Mouse (Mus musculus) cortical plate, adult 2 months (tissue): Measurements from ENCODE around the gene Prrg2. TPM values are rescaled to one million over a fixed set of nuclear protein-coding genes. Genes with fewer than 3 reads are reported as not detected.

Source experiments
- H3K27ac ChIP-seq: fragments of 200-500 bp; 2 replicates; pipeline ENCODE4 v1.5.1; 2012; ENCODE audit warnings: low read length, control low read depth, inconsistent platforms; ENCODE audit not compliant: insufficient read depth
- H3K4me1 ChIP-seq: fragments of 200-500 bp; 2 replicates; pipeline ENCODE4 v1.6.1; 2011; ENCODE audit warnings: low read length; ENCODE audit not compliant: control insufficient read depth, insufficient read depth
- H3K4me3 ChIP-seq: fragments of 200-500 bp; 2 replicates; pipeline ENCODE4 v1.5.1; 2011; ENCODE audit warnings: mild to moderate bottlenecking, low read length, control low read depth; ENCODE audit not compliant: insufficient read depth
- CTCF ChIP-seq: fragments of 200-500 bp; IDR thresholded peaks from 2 replicates; pipeline ENCODE4 v1.5.1; 2011; ENCODE audit warnings: mild to moderate bottlenecking, control low read depth, low read length; ENCODE audit not compliant: insufficient read depth; ENCODE audit errors: extremely low read depth
- POLR2A ChIP-seq: fragments of 200-500 bp; IDR thresholded peaks from 2 replicates; pipeline ENCODE4 v1.6.1; 2011; ENCODE audit warnings: mild to moderate bottlenecking, low read length, control low read depth; ENCODE audit not compliant: insufficient read depth; ENCODE audit errors: extremely low read depth
- polyA plus RNA-seq: library from polyadenylated mRNA; depleted of rRNA; stranded (reverse); fragments of >200 nt; gene quantifications from 2 replicates; pipeline ENCODE4 v1.2.3, GENCODE M21; 2012

Prrg2 gene
- polyA plus RNA-seq, 1 experiment = 23.2 TPM

- Histone ChIP-seq H3K4me1 (no peaks in the 10 kb centered on the region; the same call in 1 of the 2 replicates), H3K4me3 (no peak overlapping the region; the same call in 1 of the 2 replicates), H3K27ac (no peak overlapping the region)
- TF ChIP-seq CTCF = no peak
- TF ChIP-seq POLR2A = no peak
Observed at GRCm38 (mm10) chr7:45061532-45062075, 873 bp downstream of the Prrg2 start.

- Histone ChIP-seq H3K4me3 (no peak overlapping the region), H3K4me1 (no peaks in the 10 kb centered on the region; the same call in 1 of the 2 replicates), H3K27ac (no peak overlapping the region)
- TF ChIP-seq CTCF (no peak), POLR2A (no peak)
Observed at GRCm38 (mm10) chr7:45060632-45061122, 1.8 kb downstream of the Prrg2 start.

- no peak overlapping the region for H3K4me3 ChIP-seq
- TF ChIP-seq CTCF (no peak), POLR2A (no peak)
- no peaks in the 10 kb centered on the region; the same call in 1 of the 2 replicates for H3K4me1 ChIP-seq
- H3K27ac ChIP-seq = 0 out of 2 replicates have a peak overlapping the region, but pooled peaks have one; percentile 26
Observed at GRCm38 (mm10) chr7:45058607-45059571, 3.6 kb downstream of the Prrg2 start.

GRCm38 (mm10) chr7:45056972-45057348, 5.5 kb downstream of the Prrg2 start:
- Histone ChIP-seq H3K27ac (no peak overlapping the region), H3K4me1 (no peaks in the 10 kb centered on the region; the same call in 1 of the 2 replicates), H3K4me3 (no peak overlapping the region)
- no peak for TF ChIP-seq POLR2A
- TF ChIP-seq CTCF = no peak

- no peak overlapping the region for H3K4me3 ChIP-seq
- no peak overlapping the region for H3K27ac ChIP-seq
- TF ChIP-seq POLR2A (no peak), CTCF (no peak)
Observed at GRCm38 (mm10) chr7:45056329-45056971, 6.0 kb downstream of the Prrg2 start.

GRCm38 (mm10) chr7:45053931-45054510, 8.5 kb downstream of the Prrg2 start:
- Histone ChIP-seq H3K4me1 (no peaks in the 10 kb centered on the region; the same call in 1 of the 2 replicates), H3K4me3 (peak overlapping the region; percentile 47), H3K27ac (peak overlapping the region; percentile 88)
- TF ChIP-seq CTCF = no peak
- peak; percentile 62; the same call in 1 of the 2 replicates for TF ChIP-seq POLR2A

More at GRCm38 (mm10) chr7:45056329-45056971, 6.0 kb downstream of the Prrg2 start:
- no peaks in the 10 kb centered on the region; the same call in 1 of the 2 replicates for H3K4me1 ChIP-seq

- Histone ChIP-seq H3K4me3 (peak overlapping the region; percentile 47), H3K27ac (peak overlapping the region; percentile 98), H3K4me1 (no peaks in the 10 kb centered on the region)
- TF ChIP-seq CTCF (no peak), POLR2A (peak; percentile 49; the same call in 1 of the 2 replicates)
Observed at GRCm38 (mm10) chr7:45053117-45053930, 9.2 kb downstream of the Prrg2 start.

- TF ChIP-seq CTCF = no peak
- no peak for TF ChIP-seq POLR2A
- H3K4me3 ChIP-seq = peak within 1 kb of the TSS; percentile 47
- peak within 1 kb of the TSS; percentile 98 for H3K27ac ChIP-seq
- H3K4me1 ChIP-seq = no peaks in the 10 kb centered on the region
Observed at GRCm38 (mm10) chr7:45052862-45053116, 9.7 kb downstream of the Prrg2 start, which contains the start of gene Prr12. TSS of gene Prr12 (minus strand) at chr7:45052881.
